Mouse (Mus musculus) heart, embryonic 14.5 days (tissue): ENCODE data around the gene Stc2. TPM values are rescaled to one million over a fixed set of nuclear protein-coding genes. Genes with fewer than 3 reads are reported as not detected.

Experiments used
- ATAC-seq: fragments of 200-750 bp; cut with Nextera tagmentation; 2 replicates; pipeline ENCODE4 v1.8.0; 2017; ENCODE audit warnings: low read depth, moderate TSS enrichment; ENCODE audit not compliant: insufficient number of reproducible peaks, insufficient read depth, low FRiP score
- H3K27ac ChIP-seq, 2 experiments: fragments of 200-500 bp in 1 of 2; fragments of 300-500 bp in 1 of 2; sonication (generic) in 1 of 2; replicated peaks in 1 of 2; 2 replicates each; pipeline ENCODE4 v1.5.1; 2012 to 2014; ENCODE audit warnings: low read depth in 2 of 2, low read length in 2 of 2, control low read depth in 1 of 2, mild to moderate bottlenecking in 1 of 2, mixed read lengths in 1 of 2; ENCODE audit not compliant: control insufficient read depth in 1 of 2, insufficient read depth in 1 of 2
- H3K27me3 ChIP-seq: fragments of 300-500 bp; sonication (generic); 2 replicates; pipeline ENCODE4 v1.6.1; 2014; ENCODE audit warnings: mild to moderate bottlenecking, low read length, control low read depth; ENCODE audit not compliant: control insufficient read depth, insufficient read depth
- H3K36me3 ChIP-seq: fragments of 300-500 bp; sonication (generic); 2 replicates; pipeline ENCODE4 v1.6.1; 2014; ENCODE audit warnings: mild to moderate bottlenecking, control low read depth, low read length, mixed read lengths; ENCODE audit not compliant: control insufficient read depth, insufficient read depth
- H3K4me1 ChIP-seq, 2 experiments: fragments of 200-500 bp in 1 of 2; fragments of 300-500 bp in 1 of 2; sonication (generic) in 1 of 2; 2 replicates each; pipeline ENCODE4 v1.6.1; 2012 to 2014; ENCODE audit warnings: low read length in 2 of 2, control low read depth in 1 of 2, mixed read lengths in 1 of 2; ENCODE audit not compliant: control insufficient read depth in 2 of 2, insufficient read depth in 2 of 2
- H3K4me2 ChIP-seq: fragments of 300-500 bp; sonication (generic); 2 replicates; pipeline ENCODE4 v1.6.1; 2014; ENCODE audit warnings: mild to moderate bottlenecking, low read length
- H3K4me3 ChIP-seq, 2 experiments: fragments of 200-500 bp in 1 of 2; fragments of 300-500 bp in 1 of 2; sonication (generic) in 1 of 2; 2 replicates each; pipeline ENCODE4 v1.5.1; 2012 to 2014; ENCODE audit warnings: low read length in 2 of 2, mild to moderate bottlenecking in 2 of 2, control low read depth in 1 of 2, low read depth in 1 of 2, moderate library complexity in 1 of 2; ENCODE audit not compliant: control insufficient read depth in 1 of 2, insufficient read depth in 1 of 2
- H3K9ac ChIP-seq: fragments of 300-500 bp; sonication (generic); 2 replicates; pipeline ENCODE4 v1.6.1; 2014; ENCODE audit warnings: mild to moderate bottlenecking, low read length
- H3K9me3 ChIP-seq: fragments of 300-500 bp; sonication (generic); 2 replicates; pipeline ENCODE4 v1.6.1; 2016; ENCODE audit warnings: low read length, control low read depth; ENCODE audit not compliant: control insufficient read depth
- WGBS: fragments of 180-500 bp; shearing (Covaris S2); extraction: QIAGEN DNeasy Blood & Tissue Kit; methylation state at CpG from one replicate; pipeline ENCODE4 v1.1.7; 2014; 5-methylcytosine and 5-hydroxymethylcytosine counted together
- polyA plus RNA-seq: library from polyadenylated mRNA; unstranded; fragments of >200 nt; fragmentation: Nextera tagmentation; extraction: Ambion mirVana; gene quantifications from 2 replicates; pipeline ENCODE4 v1.2.1, GENCODE M21; 2014

Stc2 gene
- polyA plus RNA-seq, 1 experiment from 2014 or later: 2.5 TPM

DNA sequence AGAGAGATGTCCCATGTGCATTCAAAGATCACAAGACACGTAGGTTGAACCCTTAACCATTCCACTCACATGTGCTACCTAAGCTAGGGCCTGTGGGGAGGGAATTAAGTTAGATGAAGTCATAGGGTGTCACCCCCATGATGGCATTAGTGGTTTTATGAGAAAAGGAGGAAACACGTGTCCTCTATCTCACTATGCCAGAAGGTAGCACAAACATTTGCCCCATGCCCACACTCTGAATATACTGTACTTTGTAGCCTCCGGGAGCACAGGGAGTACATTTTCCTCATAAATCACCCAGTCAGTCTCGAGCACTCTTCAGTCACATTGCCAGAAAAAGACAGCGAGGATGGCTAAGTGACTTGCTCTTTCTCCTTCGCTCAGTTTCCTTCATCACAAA lies 24.2 kb upstream of the Stc2 start:
- Histone ChIP-seq H3K4me2 (no peak overlapping the region), H3K9me3 (no peaks in the 10 kb centered on the region), H3K4me1 (no peaks in the 10 kb centered on the region), H3K4me3 (no peak overlapping the region), H3K27ac (no peak overlapping the region), H3K9ac (no peak overlapping the region), H3K36me3 (no peaks in the 10 kb centered on the region), H3K27me3 (no peaks in the 10 kb centered on the region)
- ATAC-seq: no peak
- WGBS: 79% methylated on average over 6 of the region's 6 CpGs

DNA sequence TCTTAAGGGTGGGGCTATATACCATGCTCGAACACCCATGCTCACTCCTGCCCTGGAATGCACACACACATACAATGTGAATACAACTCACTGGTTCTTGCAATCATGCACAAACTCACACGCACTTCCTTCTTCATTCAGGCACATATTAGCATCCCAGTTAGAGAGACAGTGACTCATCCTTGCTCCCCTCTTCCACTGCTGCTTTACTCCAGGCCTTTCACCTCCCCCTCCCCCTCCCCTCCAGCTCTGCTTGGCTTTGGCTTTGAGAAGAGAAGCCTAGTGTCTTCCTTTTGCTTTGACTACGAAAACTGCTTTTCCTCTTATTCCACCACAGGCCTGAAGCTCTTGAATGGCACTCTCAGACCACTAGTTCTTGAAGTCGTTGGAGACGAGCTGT lies 22.5 kb upstream of the Stc2 start:
- Histone ChIP-seq H3K4me1 (no peaks in the 10 kb centered on the region), H3K4me3 (no peak overlapping the region), H3K9me3 (no peaks in the 10 kb centered on the region), H3K36me3 (no peaks in the 10 kb centered on the region), H3K27ac (no peak overlapping the region), H3K27me3 (no peaks in the 10 kb centered on the region), H3K9ac (no peak overlapping the region), H3K4me2 (no peak overlapping the region)
- WGBS: 59% methylated on average over 5 of the region's 5 CpGs
- ATAC-seq: no peak

DNA sequence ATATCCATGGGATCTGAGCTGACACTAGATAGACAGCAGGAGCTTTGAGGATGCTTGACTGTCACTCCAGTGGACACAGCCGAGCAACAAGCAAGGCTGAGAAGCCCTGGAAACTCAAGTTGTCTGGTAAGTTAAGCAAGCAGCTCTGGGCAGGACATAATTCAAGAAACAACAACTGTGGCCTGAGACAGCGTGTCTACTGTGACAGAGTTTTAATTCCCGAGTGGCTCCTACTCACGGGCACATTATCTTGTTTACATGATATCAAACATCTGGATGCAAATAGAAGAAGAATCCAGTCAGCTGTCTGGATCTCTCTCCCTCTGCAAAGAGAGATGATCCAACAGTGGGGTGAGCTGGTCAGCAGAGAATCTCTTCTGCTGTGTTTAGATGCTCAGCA lies 19.0 kb upstream of the Stc2 start:
- Histone ChIP-seq H3K9me3 (no peaks in the 10 kb centered on the region), H3K27ac (no peak overlapping the region), H3K4me2 (no peak overlapping the region), H3K4me3 (no peak overlapping the region), H3K9ac (no peak overlapping the region), H3K36me3 (no peaks in the 10 kb centered on the region), H3K27me3 (no peaks in the 10 kb centered on the region), H3K4me1 (no peaks in the 10 kb centered on the region; a peak in 1 of 4 replicates)
- ATAC-seq: no peak
- 63% methylated on average over 4 of the region's 4 CpGs for WGBS

DNA sequence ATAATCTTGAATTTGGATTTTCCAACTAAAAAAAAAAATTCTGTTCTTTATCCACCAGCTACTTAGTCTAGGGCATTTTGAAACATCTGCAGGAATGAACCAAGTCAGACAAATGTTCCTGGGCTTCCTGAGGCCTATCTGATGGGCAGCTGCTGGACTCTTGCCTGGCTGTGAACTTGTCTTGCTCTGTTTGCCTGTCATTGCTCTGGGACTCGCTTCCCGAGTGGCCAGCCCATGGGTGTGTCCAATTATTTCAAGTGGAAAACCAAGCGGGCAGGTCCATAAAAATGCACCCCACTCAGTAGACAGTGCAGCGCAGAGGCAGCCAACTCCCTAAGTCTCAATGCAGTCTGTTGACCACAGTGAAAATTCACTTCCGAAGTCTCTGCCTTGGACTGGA lies 17.7 kb upstream of the Stc2 start:
- no peaks in the 10 kb centered on the region for H3K9me3 ChIP-seq
- no peak overlapping the region for H3K4me2 ChIP-seq
- no peak overlapping the region for H3K9ac ChIP-seq
- H3K4me1 ChIP-seq: no peaks in the 10 kb centered on the region; a peak in 1 of 4 replicates
- no peak overlapping the region for H3K27ac ChIP-seq
- no peak for ATAC-seq
- H3K36me3 ChIP-seq: no peaks in the 10 kb centered on the region
- H3K27me3 ChIP-seq: no peaks in the 10 kb centered on the region
- 67% methylated on average over 5 of the region's 5 CpGs for WGBS
- no peak overlapping the region for H3K4me3 ChIP-seq

DNA sequence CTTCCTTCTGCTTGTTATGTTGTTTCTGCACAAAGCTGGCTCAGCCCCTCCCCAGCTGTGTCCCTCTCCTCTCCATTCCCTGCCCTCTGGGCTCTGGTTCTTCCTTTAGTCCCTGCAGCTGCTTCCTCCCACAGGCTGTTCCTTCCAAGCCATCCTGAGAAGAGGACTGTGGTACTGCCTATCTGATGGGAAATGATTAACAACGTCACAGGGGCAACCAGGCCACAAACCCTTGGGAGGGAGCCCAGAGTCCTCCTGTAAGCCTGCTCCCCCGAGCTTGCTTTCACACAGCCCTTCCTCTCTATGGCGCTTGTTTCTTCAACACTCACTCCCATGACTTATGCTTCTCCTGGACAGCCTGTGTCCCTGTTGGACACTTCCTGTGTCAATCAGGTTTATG lies 16.7 kb upstream of the Stc2 start:
- no peaks in the 10 kb centered on the region for H3K36me3 ChIP-seq
- H3K27me3 ChIP-seq: no peaks in the 10 kb centered on the region
- no peak overlapping the region for H3K4me2 ChIP-seq
- 43% methylated on average over 3 of the region's 3 CpGs for WGBS
- no peaks in the 10 kb centered on the region for H3K9me3 ChIP-seq
- no peak overlapping the region for H3K4me3 ChIP-seq
- H3K27ac ChIP-seq: no peak overlapping the region
- no peak overlapping the region for H3K9ac ChIP-seq
- ATAC-seq: no peak
- no peaks in the 10 kb centered on the region; a peak in 1 of 4 replicates for H3K4me1 ChIP-seq

DNA sequence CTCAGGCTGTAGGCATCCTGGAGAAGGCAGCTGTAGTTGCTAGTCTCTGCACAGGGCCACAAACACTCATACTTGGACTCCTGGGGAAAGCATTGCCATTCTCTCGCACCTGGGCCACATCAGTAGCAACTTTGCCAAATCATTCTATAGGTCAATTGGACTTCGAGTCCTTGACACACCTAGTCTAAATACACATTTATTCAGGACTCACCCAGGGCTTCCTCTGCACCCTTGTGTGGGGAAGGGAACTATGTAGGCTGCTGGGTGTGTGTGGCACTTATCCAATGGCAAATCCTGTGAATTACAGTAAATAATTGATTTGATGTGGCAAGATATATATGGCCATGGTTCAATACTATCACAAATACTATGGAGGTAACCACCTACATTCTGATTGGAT lies 14.1 kb upstream of the Stc2 start:
- H3K36me3 ChIP-seq: no peaks in the 10 kb centered on the region
- H3K4me2 ChIP-seq: no peak overlapping the region
- no peaks in the 10 kb centered on the region; a peak in 1 of 4 replicates for H3K4me1 ChIP-seq
- no peaks in the 10 kb centered on the region for H3K9me3 ChIP-seq
- H3K27ac ChIP-seq: no peak overlapping the region
- H3K27me3 ChIP-seq: no peaks in the 10 kb centered on the region
- no peak overlapping the region for H3K4me3 ChIP-seq
- WGBS: 88% methylated on average over 2 of the region's 2 CpGs
- no peak overlapping the region for H3K9ac ChIP-seq
- no peak for ATAC-seq

DNA sequence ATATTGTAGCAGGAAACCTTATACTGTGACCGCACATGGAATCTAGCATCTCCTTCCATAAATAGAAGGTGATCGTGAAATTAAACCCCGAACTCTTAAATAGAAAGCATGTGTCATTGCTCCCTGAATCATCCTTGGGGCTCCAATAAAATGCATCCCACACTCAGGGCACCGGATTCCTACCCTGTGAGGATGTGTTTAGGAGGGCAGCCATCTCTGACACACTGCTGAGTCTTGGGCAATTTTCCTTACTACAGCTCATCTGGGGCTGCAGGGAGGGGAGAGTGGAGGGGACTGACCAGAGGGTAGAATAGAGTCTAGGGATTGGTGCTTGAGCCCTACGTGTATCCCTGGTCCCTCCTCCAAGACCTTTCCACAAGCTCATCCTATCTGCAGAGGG lies 12.3 kb upstream of the Stc2 start:
- Histone ChIP-seq H3K4me2 (no peak overlapping the region), H3K4me1 (no peaks in the 10 kb centered on the region; a peak in 1 of 4 replicates), H3K4me3 (no peak overlapping the region), H3K9me3 (peaks cover 7% of the 10 kb centered on the region), H3K27ac (no peak overlapping the region), H3K36me3 (no peaks in the 10 kb centered on the region), H3K9ac (no peak overlapping the region), H3K27me3 (no peaks in the 10 kb centered on the region)
- no peak for ATAC-seq
- 75% methylated on average over 5 of the region's 5 CpGs for WGBS

DNA sequence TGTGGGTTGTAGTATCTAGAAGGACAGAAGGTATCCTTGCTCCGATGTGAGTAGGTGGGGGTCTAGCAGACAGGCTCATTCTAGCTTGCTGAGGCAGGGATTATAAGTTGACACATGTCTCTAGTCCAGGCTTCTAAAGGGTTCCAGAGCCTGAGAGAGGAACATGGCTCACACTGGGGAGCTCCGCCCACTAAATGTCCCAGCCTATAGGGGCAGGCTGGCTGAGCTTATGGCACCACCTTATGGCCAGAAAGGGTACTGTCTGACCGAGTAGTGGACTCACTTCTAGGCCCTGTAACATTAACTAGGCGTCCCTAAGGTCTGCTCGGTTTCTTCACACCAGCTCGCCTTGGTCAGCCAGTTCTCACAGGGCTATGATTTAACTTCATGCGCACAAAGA lies 3.6 kb upstream of the Stc2 start:
- Histone ChIP-seq H3K27me3 (peaks cover 6% of the 10 kb centered on the region), H3K9ac (no peak overlapping the region), H3K27ac (no peak overlapping the region), H3K4me3 (no peak overlapping the region), H3K4me2 (no peak overlapping the region), H3K4me1 (peaks cover 5 to 7% of the 10 kb centered on the region in 2 experiments; a peak in 3 of 4 replicates), H3K36me3 (no peaks in the 10 kb centered on the region), H3K9me3 (peaks cover 7% of the 10 kb centered on the region)
- 74% methylated on average over 7 of the region's 7 CpGs for WGBS
- no peak for ATAC-seq
